Mouse (Mus musculus): Measurements from ENCODE around the gene 2510039O18Rik.

The 2510039O18Rik gene

DNA sequence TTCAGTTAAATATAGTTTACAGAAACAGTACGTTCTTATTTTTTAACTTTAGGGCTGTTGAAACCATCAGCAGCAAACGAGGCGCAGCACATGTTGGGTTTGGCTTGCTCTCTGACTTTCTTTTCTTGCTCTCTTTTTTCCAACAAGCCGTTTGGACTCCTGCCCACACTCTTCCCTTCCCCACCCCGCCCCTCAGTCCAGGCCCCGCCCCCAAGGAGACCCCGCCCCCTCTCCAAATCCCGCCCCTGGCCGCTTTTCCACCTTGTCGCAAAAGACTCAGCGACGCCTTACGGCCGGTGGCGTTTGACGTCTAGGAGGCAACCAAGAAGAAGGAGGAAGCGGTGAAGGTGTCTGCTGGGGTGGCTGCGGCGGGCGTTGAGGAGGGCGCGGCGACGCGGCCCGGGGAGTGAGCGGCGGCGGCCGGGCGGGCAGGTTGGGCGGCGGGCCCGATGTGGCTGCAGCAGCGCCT, at the start of gene 2510039O18Rik:
TSS of gene 2510039O18Rik (plus strand) at position 320 of the 469 bp plus-strand sequence.
- peak; percentile 72 for DNase-seq (ENCODE audit: low read depth, low spot score)

DNA sequence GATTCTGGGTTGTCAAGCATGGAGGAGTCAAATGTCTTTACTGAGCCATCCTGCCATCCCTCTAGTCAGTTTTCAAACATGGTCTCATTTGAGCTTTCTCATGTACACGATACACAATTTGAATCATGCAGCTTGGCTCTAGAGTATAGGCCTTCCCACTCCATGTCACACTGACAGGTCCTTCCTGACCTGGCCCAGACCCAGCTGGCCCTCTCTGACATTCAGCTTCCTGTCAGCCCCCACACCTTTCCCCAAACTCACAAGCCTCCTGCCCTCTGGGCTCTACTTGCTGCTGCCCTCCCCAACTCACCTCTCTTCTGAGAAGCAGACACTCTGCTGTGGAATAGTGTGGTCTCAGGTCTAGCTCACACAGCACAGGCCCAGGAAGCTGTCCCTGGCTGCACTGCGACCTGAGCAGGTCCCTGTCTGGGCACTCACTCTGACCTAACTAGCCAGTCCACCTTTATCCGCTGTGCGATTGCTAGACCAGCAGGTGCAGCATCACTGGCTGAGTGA, 44.8 kb upstream of the 2510039O18Rik start:
- DNase-seq (ENCODE audit: low read depth, low spot score): no peak

DNA sequence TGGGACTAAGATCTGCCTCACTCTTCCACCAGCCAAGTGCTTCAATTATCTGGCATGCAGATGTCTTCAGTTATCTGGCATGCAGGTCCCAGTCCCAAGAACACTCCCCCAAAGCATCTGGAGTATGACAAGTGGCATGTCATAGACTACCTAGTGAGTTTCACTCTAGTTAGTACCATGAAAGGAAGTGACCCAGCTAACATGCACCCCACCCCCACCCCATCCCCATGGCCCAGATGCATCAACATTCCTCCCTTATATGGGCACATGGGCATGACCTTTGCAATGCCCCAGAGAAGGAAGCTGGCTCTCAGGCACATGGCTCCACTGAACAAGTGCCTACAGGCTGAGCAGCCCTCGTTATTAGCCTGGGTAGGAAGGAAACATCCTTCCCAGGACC, 44.3 kb upstream of the 2510039O18Rik start:
- no peak for DNase-seq (ENCODE audit: low read depth, low spot score)

DNA sequence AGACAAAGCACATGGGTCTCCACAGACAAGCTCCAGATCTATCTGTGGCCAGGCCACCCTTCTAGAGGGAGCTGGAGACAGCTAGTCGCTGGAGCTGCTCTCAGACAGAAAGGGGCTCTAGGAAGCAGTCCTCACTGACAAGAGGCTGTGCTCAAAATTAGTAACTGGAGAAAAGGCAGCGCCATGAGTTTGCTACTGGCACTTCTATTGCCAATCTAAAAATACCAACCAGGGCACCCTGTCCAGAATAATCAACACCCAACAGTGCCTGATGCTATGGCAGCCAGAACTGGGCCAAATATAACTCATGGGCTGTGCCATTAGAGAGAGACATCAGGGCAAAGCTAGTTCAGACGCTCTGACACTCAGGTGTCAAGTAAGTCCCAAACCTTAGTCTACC, 43.3 kb upstream of the 2510039O18Rik start:
- no peak for DNase-seq (ENCODE audit: low read depth, low spot score)

DNA sequence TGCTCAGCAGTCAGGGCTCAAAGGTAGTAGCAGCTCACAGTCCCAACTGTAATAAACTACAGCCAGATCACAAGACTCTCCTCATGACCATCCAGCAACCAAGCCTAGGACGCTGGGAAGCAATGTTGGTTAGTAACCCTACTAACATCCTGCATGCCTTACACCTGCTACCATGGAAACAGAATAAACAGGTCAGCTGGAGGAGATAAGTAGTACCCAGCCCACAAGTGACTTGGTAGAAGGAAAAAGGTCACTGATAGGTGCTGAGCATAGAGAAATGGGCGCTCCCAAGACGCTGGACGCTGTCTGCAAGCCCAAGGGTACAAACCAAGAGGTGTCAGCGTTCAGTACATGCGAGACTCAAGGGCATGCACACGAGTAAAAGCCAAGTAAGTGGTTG, 40.2 kb upstream of the 2510039O18Rik start:
- no peak for DNase-seq (ENCODE audit: low read depth, low spot score)

DNA sequence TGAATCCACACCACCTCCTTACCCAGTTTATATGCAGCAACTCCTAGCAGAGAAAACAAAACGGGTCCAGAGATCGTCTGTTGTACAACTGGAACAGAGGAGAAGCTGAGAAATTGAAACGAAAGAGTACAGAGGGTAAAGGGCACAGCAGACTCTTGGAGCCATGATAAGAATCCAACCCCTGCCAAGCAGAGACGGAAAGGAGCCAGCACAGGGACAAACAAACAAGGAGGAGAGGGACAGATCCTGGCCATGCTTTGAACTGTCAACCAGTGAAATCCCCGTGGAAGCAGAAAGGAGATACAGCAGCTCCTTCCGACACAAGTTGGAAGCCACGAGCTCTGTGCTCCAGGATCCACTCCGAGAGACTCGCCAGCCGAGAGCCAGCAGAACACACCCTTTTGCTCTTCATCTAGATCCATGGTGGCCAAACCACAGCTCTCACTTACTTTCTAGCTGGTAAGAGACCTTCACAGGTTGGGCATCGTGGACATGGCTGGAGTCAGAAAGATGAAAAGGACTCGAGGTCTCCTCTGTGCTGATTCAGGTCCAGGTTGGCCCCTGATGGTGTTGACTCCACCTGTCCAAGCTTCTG, 37.7 kb upstream of the 2510039O18Rik start:
- DNase-seq (ENCODE audit: low read depth, low spot score): no peak

DNA sequence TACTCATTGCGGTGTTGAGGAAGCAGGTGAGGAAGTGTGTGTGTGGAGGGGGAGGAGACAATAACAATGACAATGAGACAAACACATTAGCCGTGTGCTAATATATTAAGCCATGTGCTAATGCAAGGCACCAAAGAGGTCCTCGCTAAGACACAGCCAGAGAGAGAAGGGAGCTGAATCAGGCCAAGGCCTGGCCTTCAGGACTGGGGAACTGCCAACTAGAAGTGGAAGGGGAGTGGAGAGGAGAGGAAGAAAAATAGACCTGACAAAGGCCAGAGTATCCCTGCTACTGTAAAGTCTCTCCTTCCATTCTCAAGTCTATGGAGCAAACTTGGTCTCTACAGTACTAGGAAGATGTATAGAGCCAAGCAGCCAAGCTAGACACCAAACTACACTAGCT, 37.1 kb upstream of the 2510039O18Rik start:
- no peak for DNase-seq (ENCODE audit: low read depth, low spot score)

DNA sequence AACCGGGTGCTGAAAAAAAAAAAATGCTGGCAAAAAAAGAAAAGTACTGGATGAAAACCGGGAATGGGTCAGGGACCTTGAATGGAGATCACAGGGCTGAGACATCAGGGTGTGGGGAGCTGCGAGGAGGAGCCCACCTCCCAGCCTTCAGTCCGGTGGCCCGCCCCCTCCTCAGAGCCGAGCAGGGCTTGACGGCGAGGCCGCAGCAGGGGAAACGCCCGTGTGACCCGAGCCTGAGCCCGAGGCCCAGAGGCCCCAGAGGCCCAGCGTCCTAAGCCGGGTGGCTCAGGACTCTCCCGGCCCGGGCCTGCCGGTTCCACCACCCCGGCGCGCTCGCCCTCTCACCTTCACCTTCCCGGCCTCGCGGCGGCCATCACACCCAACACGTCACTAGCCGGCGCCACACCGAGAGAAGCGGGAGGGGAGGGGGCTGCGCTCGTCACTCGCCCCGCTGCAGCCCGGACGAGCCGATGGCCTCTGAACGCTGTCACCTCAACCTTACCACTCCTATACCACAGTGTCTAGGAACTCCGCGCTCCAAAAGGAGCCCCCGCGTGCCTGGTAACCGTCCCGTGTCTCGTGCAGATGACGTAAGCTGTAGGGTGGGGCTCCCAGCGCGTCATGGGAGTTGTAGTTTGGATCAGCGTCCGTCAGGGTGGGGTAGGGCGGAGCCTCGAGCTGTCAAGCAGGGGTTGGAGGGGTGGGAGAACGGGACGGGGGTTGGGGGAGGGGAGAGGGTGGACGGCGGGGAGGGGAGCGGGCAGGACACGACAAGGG, 36.2 kb upstream of the 2510039O18Rik start, which contains the start of gene Mfn2:
TSS of gene Mfn2 (minus strand) at position 392 of the 777 bp plus-strand sequence.
- peak; percentile 83 for DNase-seq (ENCODE audit: low read depth, low spot score)

DNA sequence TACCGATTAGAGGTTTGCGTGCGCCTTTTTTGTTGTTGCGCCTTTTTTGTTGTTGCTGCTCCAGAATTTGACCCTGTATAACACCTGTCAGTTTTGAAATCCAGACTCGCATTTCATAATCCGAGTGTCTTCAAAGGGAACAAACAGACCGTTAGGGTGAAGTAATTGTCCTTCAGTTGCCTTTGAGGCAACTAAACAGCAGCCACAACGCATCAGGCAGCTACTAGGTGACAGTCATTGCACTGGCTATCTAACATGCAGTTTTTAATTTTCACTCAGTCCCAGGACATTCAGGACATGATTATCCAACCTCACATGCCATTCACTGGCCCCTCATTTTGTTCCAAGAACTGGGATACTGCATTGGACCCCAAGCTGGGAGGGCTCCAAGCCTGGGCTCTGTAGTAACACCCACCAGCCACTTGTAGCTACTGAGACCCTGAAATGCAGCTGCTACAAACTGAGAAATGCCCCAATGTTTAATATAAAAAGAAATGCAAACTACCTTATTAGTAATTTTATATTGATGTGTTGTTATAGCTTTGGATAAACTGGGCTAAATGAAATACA, 35.5 kb upstream of the 2510039O18Rik start:
- DNase-seq (ENCODE audit: low read depth, low spot score): no peak

DNA sequence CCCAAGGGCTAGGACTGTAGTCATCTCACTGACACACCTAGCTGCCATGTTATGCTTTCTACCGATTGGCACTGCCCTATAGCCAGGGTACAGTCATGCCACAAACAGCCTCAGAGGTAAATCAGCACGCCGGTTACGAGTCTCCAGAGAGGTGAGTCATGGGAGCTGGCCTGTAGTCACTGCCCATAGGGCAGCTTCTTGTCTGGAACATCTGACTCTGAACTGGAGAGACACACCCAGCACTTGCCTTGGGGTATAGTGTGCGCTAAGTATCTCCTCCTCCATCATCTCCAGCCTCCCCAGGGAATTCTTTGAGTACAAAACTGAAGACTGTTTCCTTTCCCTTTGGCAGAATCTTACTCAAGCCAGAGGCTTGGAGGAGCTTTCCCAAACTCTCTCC, 34.5 kb upstream of the 2510039O18Rik start:
- DNase-seq (ENCODE audit: low read depth, low spot score): no peak

DNA sequence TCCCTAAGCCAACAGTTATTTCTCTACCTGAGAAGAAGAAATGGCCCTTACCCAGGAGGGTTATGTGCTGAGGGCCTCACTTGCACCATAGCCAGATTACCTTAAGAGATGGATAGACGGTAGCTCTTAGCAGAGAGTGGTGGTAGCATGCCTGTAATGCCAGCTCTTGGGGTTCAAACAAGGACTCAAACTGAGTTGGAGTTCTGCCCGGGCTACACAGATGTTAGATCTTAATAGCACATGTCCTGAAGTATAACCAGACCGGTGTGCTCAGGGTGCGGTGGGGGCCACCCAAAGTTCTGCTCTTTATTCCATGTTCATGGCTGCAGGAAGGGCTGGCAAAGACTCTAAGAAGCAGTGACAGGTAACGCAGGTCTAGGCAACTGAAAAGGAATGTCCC, 31.2 kb upstream of the 2510039O18Rik start:
- no peak for DNase-seq (ENCODE audit: low read depth, low spot score)

DNA sequence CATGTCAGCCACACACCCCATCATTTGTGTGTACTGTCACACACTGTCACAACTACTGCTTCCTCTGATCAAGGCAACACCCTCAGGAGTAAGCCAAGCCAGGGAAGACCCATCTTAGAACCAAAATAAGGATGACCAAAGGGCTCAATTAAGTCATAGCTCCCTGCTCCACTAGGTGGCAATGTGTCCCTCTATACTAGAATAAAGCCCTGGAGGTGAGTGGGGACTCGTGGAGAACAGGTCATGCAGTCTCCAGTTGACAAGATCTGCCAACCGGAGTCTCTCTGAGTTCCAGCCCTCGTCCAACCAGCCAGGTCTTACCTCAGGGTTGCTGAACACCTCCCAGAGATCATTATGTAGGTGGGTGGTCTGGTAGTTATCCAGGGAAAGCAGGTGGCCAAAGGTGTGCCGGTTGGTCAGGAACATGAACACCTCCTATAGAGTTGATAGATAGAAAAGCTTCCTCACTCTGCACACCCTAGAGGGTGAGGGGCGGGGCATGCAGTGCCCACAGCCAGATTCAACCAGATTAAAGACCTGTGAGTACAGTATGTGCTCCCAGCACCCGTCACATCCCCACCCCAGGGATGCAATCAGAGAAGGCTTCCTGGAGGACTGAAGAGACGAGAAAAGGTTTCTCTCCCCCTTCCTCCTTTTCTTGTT, 22.1 kb upstream of the 2510039O18Rik start:
- DNase-seq (ENCODE audit: low read depth, low spot score): no peak

DNA sequence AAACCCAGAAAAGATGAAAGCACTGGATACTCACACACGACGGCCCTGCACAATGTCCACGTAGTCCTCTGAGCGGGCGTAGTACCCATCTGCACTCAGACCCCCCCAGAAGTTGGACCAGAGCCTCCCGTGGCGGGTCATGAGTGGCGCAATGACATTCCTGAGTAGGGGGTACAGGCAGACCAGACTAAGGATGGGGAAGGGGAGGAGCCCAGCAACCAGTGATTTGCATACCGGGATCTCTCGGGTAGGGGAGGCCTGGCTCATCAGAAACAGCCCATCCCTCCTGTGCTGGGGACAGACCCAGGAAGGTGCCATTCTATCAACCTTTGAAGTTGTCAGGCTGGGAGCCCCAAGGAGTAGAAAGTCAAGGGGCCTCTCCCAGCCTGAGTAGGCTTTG, 19.7 kb upstream of the 2510039O18Rik start:
- DNase-seq (ENCODE audit: low read depth, low spot score): no peak

DNA sequence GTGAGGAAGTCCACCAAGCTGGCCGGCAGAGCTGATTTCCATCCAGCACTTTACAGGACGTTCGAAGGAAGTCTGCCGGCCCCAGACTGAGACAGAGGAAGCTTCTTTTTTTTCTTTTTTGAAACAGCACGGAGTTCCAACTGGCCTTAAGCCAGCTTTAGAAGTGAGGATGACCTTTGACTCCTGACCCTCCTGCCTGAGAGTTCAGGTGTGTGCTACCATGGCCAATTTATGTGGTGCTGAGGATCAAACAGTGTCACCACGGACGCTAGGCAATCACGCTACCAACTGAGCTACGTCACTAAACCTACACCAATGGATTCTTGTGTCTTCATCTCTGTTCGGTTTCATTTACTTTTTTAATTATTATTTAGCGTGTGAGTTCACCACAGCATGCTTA, 18.4 kb upstream of the 2510039O18Rik start:
- DNase-seq (ENCODE audit: low read depth, low spot score): no peak

DNA sequence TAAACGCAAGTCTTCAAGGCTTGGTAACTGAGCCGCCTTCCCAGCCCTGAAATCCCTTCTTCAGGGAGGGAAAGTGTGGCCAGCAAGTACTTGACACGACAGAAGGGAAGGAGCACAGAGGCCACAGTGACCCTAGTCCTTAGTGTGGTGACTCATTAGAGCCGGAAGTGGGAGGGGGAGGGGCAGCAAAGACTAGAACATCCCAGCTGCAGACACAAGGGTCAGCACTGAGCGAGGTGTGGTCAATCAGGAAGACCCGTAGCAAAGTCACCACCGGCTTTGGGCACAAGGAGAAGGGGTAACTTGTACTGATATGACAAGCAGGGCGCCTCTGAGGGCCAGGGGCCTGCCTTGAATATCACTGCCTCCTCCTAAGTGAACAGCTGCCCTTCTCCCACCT, 13.0 kb upstream of the 2510039O18Rik start:
- DNase-seq (ENCODE audit: low read depth, low spot score): no peak

DNA sequence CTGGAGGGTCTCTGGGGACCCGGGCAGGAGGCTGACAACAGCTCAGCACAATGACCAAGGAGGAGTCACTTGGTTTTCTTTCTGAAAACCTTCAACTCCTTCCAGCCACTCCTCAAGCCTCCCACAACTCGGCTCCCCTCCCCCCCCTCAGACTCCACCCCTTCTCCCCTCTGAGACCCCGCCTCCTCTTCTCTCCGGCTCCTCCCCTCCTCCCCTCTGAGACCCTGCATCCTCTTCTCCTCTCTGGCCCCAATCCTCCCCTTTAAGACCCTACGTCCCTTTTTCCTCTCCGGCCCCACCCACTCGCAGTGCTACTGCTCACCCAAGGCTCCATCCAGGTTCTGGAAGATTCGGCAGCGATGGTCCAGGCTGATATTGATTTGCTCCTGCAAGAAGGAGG, 12.6 kb upstream of the 2510039O18Rik start:
- DNase-seq (ENCODE audit: low read depth, low spot score): no peak

DNA sequence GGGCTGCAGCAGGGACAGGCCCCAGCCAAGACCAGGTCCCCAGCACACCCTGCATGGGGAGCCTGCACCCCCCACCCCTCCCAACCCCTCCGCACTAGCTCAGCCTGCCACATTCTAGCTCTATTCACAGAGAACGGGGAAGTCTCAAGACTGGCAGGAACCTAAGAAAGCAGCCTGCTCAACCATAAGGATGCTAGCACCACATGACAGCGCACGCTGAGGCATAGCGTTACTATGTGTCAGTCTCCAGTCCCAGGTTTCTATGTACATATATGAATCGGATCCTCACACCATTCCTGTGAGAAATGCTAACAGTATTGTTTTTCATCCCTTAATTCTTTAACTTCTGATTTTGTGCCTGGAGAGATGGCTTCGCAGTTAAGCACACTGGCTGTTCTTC, 12.2 kb upstream of the 2510039O18Rik start:
- DNase-seq (ENCODE audit: low read depth, low spot score): no peak

DNA sequence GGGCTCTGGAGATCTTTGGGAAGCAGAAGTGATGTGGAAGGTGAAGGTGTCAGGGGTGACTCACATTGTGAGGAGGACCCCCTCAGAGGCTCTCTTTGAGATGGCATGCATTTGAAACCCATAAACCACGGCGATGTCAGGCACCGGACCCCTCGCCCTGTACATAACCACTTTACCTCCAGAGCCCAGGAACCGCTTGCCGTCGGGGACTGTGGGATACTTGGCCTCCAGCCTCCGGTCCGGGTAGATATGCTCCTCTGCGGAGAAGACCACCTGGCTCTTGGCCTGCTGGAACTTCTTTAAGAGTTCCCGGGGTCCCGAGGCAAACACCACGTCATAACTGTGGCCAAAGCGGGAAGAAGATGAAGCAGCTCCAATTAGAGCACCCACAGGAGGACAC, 9.7 kb upstream of the 2510039O18Rik start:
- no peak for DNase-seq (ENCODE audit: low read depth, low spot score)

DNA sequence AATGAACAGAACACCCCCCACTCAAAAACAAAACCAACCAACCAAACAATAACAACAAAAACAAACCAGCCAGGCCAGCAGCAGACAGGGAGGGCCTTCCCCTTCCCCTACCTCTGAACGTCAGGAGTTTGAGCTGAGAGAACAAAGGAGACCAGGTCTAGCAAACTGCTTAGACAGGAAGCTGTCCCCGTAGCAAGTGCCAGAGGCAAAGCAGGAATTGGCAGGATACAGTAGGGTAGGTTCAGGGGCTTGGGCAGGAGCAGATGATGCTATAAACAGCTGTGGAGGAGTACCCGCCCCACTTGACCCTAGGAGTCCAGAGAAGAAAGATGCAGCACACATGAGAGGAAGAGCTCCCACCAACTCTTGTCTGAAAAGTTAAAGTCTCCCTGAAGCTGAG, 6.6 kb upstream of the 2510039O18Rik start:
- DNase-seq (ENCODE audit: low read depth, low spot score): no peak

DNA sequence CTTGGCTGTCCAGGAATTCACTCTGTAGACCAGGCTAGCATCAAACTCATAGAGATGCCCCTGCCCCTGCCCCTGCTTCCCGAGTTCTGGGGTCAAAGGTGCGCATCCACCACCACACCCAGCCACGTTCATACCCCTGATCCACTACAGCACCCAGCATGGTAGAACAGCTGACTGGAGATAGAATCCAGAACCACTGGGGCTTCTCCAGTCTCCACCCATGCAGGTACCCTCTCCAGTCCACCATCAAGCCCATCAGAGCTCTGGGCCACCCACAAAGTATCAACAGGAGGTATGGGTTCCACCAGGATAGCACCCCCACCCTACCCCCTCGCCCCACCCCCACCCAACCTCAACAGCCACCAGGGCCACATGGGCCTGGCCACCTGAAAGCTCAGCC, 6.1 kb upstream of the 2510039O18Rik start:
- no peak for DNase-seq (ENCODE audit: low read depth, low spot score)

DNA sequence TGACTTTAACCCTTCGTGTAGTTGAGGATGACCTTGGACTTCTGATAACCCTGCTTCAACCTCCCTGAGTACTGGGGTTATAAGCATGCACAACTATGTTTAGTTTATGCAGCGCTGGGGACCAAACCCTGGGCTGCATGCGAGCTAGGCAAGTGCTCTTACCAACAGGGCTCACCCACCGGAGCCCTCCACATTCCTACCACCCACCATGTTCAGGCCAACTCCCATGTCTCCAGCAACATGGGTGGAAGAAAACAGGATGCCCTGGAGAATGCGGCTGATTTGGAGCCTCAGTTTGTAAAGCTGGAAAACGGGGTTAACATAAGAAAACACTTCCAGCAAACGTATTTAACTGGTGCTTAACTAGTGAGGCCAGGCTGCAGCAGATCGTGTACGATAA, 4.8 kb upstream of the 2510039O18Rik start:
- DNase-seq (ENCODE audit: low read depth, low spot score): no peak

DNA sequence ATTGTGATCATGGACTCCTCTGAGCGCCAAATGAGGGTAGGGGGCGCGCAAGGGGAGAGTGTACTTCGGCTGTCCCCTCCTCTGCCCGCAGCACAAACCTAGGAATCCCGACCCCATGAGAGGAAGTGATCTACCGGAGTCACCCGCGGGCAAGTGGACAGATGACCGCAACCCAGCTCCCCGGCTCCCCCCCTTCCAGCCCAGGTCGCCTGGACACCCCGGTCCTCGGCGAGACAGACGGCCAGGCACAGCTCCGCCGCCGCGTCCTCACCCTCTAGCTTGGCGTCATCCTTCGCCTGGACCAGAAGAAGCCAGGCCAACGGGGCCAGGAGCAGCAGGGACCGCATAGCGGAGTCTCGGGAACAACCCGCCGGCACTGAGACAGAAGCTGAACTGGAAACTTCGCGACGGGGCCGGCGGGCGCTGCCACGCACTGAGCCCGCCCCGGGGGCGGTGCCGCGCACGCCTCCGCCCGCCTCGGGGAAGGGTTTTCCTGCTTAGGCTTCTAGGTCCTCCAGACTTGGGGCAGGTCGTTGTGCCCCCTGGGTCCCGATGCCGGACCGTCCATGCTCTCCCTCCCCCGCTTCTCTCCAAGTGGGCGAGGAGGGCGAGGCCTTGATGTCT, 4.3 kb upstream of the 2510039O18Rik start, which contains the start of gene Plod1:
TSS of gene Plod1 (minus strand) at position 437 of the 624 bp plus-strand sequence.
- DNase-seq (ENCODE audit: low read depth, low spot score): no peak
